ENCODE assay signal across 8 mouse cellular contexts in the genomic region with DNA sequence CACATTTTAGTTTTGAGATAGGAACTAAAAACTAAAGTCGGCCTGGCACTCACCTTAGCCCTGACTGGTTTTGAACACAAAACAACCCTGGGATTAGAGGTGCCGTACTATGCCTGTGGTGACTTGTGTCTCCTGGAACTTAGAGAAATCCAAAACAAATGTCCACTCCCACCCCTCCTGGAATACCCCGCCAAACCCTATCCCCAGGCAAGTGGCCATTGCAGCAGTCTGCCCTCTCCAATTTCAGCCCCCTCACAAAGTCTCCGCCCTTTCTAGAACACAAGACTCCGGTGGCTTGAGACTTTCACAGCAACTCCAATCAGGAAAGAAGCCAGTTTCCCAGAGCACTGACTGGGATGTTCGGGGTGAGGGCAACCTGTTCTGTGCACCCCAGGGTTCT. TPM values are rescaled to one million over a fixed set of nuclear protein-coding genes. Genes with fewer than 3 reads are reported as not detected.
DNase-seq lines count a peak whose midpoint lies in the region; ATAC-seq and TF ChIP-seq lines count a peak whose summit lies in the region.

A gene (plus strand): TSS at position 275 of the 400 bp plus-strand sequence.

- intact Hi-C loops in left cerebral cortex, adult 2 months (cut with DNase I), result no loop called here

- H3K4me1 ChIP-seq in bone marrow, adult 2 months (ENCODE audit: control insufficient read depth, insufficient read depth, low read length), result no peaks in the 10 kb centered on the region; the same call in 1 of the 2 replicates
- peaks cover 20% of the 10 kb centered on the region for H3K4me1 ChIP-seq in intestine, embryonic 16.5 days (ENCODE audit: control insufficient read depth, insufficient read depth, low read length)
- H3K4me1 ChIP-seq in midbrain, embryonic 10.5 days, result peaks cover 30% of the 10 kb centered on the region

- no peak for TF ChIP-seq POLR2A in bone marrow, adult 2 months (IDR thresholded peaks at IDR 0.05; ENCODE audit: borderline replicate concordance, control insufficient read depth, low read depth, low read length)

- H3K9me3 ChIP-seq in intestine, embryonic 16.5 days (ENCODE audit: control insufficient read depth, low read length), result no peaks in the 10 kb centered on the region
- no peaks in the 10 kb centered on the region for H3K9me3 ChIP-seq in midbrain, embryonic 10.5 days (replicated peaks)

- no peak for DNase-seq in left cerebral cortex, adult 2 months (ENCODE audit: extremely low spot score in 1 of 2, low spot score in 2 of 2)
- DNase-seq in left cerebral cortex, adult 9 months (ENCODE audit: low spot score in 2 of 2), result no peak
- DNase-seq in gastrocnemius, postnatal 25 days, result no peak
- DNase-seq in midbrain, embryonic 10.5 days (ENCODE audit: low spot score), result no peak
- no peak for DNase-seq in cerebellum, postnatal 25 days
- DNase-seq in yolk sac, embryonic 10.5 days (ENCODE audit: low spot score), result no peak

- no peaks in the 10 kb centered on the region for H3K27me3 ChIP-seq in intestine, embryonic 16.5 days (replicated peaks; ENCODE audit: control insufficient read depth, insufficient read depth, low read length)
- no peaks in the 10 kb centered on the region for H3K27me3 ChIP-seq in midbrain, embryonic 10.5 days (ENCODE audit: low read depth, poor library complexity, severe bottlenecking)

- peak within 1 kb of the TSS; percentile 93 for H3K27ac ChIP-seq in left cerebral cortex, adult 2 months
- peak within 1 kb of the TSS; percentile 67 for H3K27ac ChIP-seq in bone marrow, adult 2 months (ENCODE audit: control insufficient read depth, insufficient read depth, low read depth, low read length, poor library complexity)
- peak within 1 kb of the TSS; percentile 54 for H3K27ac ChIP-seq in intestine, embryonic 16.5 days (ENCODE audit: low read length)
- peak within 1 kb of the TSS; percentile 95 for H3K27ac ChIP-seq in midbrain, embryonic 10.5 days (replicated peaks)

- H3K4me2 ChIP-seq in intestine, embryonic 16.5 days (ENCODE audit: low read depth, low read length), result peak within 1 kb of the TSS; percentile 80

- 39% methylated on average over 6 of the region's 6 CpGs for WGBS in bone marrow, adult 2 months
- WGBS in intestine, embryonic 16.5 days, result 34% methylated on average over 6 of the region's 6 CpGs
- WGBS in midbrain, embryonic 10.5 days, result 37% methylated on average over 6 of the region's 6 CpGs

- TF ChIP-seq CTCF in left cerebral cortex, adult 2 months (IDR thresholded peaks at IDR 0.05), result no peak
- TF ChIP-seq CTCF in bone marrow, adult 2 months (IDR thresholded peaks at IDR 0.05; ENCODE audit: control insufficient read depth, insufficient read depth, low read length), result no peak

- no peaks in the 10 kb centered on the region for H3K36me3 ChIP-seq in intestine, embryonic 16.5 days (ENCODE audit: control insufficient read depth, insufficient read depth, low read length)
- peaks cover 22% of the 10 kb centered on the region for H3K36me3 ChIP-seq in midbrain, embryonic 10.5 days

- peak within 1 kb of the TSS; percentile 83 for H3K4me3 ChIP-seq in left cerebral cortex, adult 2 months
- H3K4me3 ChIP-seq in bone marrow, adult 2 months (replicated peaks; ENCODE audit: control insufficient read depth, low read depth, low read length), result peak within 1 kb of the TSS; percentile 82
- peak within 1 kb of the TSS; percentile 89 for H3K4me3 ChIP-seq in intestine, embryonic 16.5 days (ENCODE audit: low read length)
- peak within 1 kb of the TSS; percentile 94 for H3K4me3 ChIP-seq in midbrain, embryonic 10.5 days

- H3K9ac ChIP-seq in intestine, embryonic 16.5 days (ENCODE audit: low read depth, low read length), result peak within 1 kb of the TSS; percentile 96

- peak; percentile 34; the same call in 1 of the 2 replicates for ATAC-seq in intestine, embryonic 16.5 days

RNA-seq across cellular contexts. Expression of the gene that starts here (rescaled TPM):
- total RNA-seq in left cerebral cortex, adult 2 months (2021), result 10 to 100 TPM; 49.3 to 54.3 TPM
- 128 and 170 TPM in 2 replicates for polyA plus RNA-seq in bone marrow, adult 2 months (2011; ENCODE audit: insufficient read depth, insufficient read length, low replicate concordance, missing spikeins)
- total RNA-seq in gastrocnemius, postnatal 25 days (2021), result 100 to 1,000 TPM; 236 to 237 TPM
- polyA plus RNA-seq in intestine, embryonic 16.5 days (2015; fragmentation: Nextera tagmentation; extraction: Ambion mirVana), result 173 and 186 TPM in 2 replicates
- polyA plus RNA-seq in midbrain, embryonic 10.5 days (2016; fragmentation: Nextera tagmentation; extraction: Ambion mirVana), result 152 and 156 TPM in 2 replicates

Comparison
In these comparisons a context has a peak if more than half of its experiments do, and no peak if none do; other contexts are left out.
1. RNA of the gene that starts here (total RNA-seq): 236 to 237 TPM in gastrocnemius, postnatal 25 days; 49.3 to 54.3 TPM in left cerebral cortex, adult 2 months; every median in the first group is over 4 times any median in the second.
2. Peak in every context shown above with its lines, with median percentiles within 50 percentile points of each other: H3K27ac ChIP-seq and H3K4me3 ChIP-seq.